Mouse (Mus musculus) olfactory bulb, adult 2 months (tissue): ENCODE data around the gene Zbed4.

Experiments
- CTCF ChIP-seq: fragments of 200-500 bp; IDR thresholded peaks from 2 replicates; pipeline ENCODE4 v1.5.1; 2012; ENCODE audit warnings: low read depth, mild to moderate bottlenecking, low read length, moderate library complexity; ENCODE audit not compliant: insufficient read depth
- POLR2A ChIP-seq: fragments of 200-500 bp; IDR thresholded peaks from 2 replicates; pipeline ENCODE4 v1.6.1; 2012; ENCODE audit warnings: mild to moderate bottlenecking, low read depth, low read length, moderate library complexity; ENCODE audit not compliant: insufficient read depth

GRCm38 (mm10) chr15:88827991-88828799 is 76.7 kb downstream of the Zbed4 start:
- TF ChIP-seq CTCF: no peak
- TF ChIP-seq POLR2A: no peak
